Comparison of ENCODE assay signal across 9 mouse cellular contexts in genomic region chr8:84363428-84364134, GRCm38 (mm10). TPM values are rescaled to one million over a fixed set of nuclear protein-coding genes. Genes with fewer than 3 reads are reported as not detected.
DNase-seq lines count a peak whose midpoint lies in the region; TF ChIP-seq lines count a peak whose summit lies in the region.
"Had no signal": no experiment of that assay in that cellular context is flagged by ENCODE, and none has a peak within 500 bp of the region (broad histone marks: within the 10 kb centered on the region; RNA-seq: fewer than 3 reads in every experiment).

No protein-coding gene starts in this region.

- DNase-seq in CH12.LX (ENCODE audit: extremely low read depth), result peak; percentile 37
- DNase-seq in adrenal gland, adult 2 months, result peak; percentile 63
- peak; percentile 83 for DNase-seq in embryo, embryonic 10 days (ENCODE audit: low spot score)
- DNase-seq in gastrocnemius, postnatal 4 days (ENCODE audit: low spot score in 2 of 2), result peak; percentile 62 to 75
- peak; percentile 59 for DNase-seq in layer of hippocampus, adult 9-10 months (ENCODE audit: low spot score)
- DNase-seq in lung, postnatal 4 days, result peak; percentile 67 to 81
- peak; percentile 80 to 89 for DNase-seq in right cerebral cortex, postnatal 10 days (ENCODE audit: low spot score in 2 of 2)
- peak; percentile 63 to 74 for DNase-seq in urinary bladder, postnatal 36 days (ENCODE audit: low spot score in 2 of 2)

- H3K27me3 ChIP-seq in CH12.LX (replicated peaks), result peaks cover 83% of the 10 kb centered on the region

- peak; percentile 82 for TF ChIP-seq RAD21 in CH12.LX (IDR thresholded peaks at IDR 0.05; ENCODE audit: low read depth, low read length)

- no peaks in the 10 kb centered on the region for H3K79me2 ChIP-seq in CH12.LX (replicated peaks; ENCODE audit: control insufficient read depth, extremely low read depth, insufficient read depth, poor library complexity, severe bottlenecking)

- TF ChIP-seq POLR2A in CH12.LX (IDR thresholded peaks at IDR 0.05; ENCODE audit: low read depth, low read length), result no peak

- H3K9me3 ChIP-seq in CH12.LX (replicated peaks; ENCODE audit: low read length), result peaks cover 4% of the 10 kb centered on the region
- H3K9me3 ChIP-seq: limb, embryonic 12.5 days had no signal

- no peak overlapping the region for H3K4me2 ChIP-seq in CH12.LX (ENCODE audit: insufficient read depth, low read depth, poor library complexity, severe bottlenecking)
- H3K4me2 ChIP-seq: limb, embryonic 12.5 days had no signal

- H3K4me3 ChIP-seq in CH12.LX (replicated peaks in 1 of 3; ENCODE audit: low read depth in 2 of 3, low read length in 2 of 3, poor library complexity in 1 of 3), result no peak overlapping the region
- H3K4me3 ChIP-seq: limb, embryonic 12.5 days had no signal

- dilution Hi-C loops in CH12.LX (cut with MboI; ENCODE audit: extremely low pct_ligation_motif_present, extremely low pct_unique_long_range_greater_than_20kb, low sequenced_read_pairs), result no loop called here

- TF ChIP-seq EP300 in CH12.LX (IDR thresholded peaks at IDR 0.05; ENCODE audit: low read length), result no peak

- no peak overlapping the region for H3K9ac ChIP-seq in CH12.LX (ENCODE audit: insufficient read depth, low read depth)
- H3K9ac ChIP-seq: limb, embryonic 12.5 days had no signal

- H3K36me3 ChIP-seq in CH12.LX (replicated peaks in 1 of 2; ENCODE audit: control insufficient read depth in 1 of 2, insufficient read depth in 1 of 2, low read length in 1 of 2), result no peaks in the 10 kb centered on the region
- H3K36me3 ChIP-seq: limb, embryonic 12.5 days had no signal

- no peaks in the 10 kb centered on the region for H3K4me1 ChIP-seq in CH12.LX (ENCODE audit: control insufficient read depth in 1 of 2, insufficient read depth in 2 of 2)
- H3K4me1 ChIP-seq: limb, embryonic 12.5 days had no signal

- H3K27ac ChIP-seq in CH12.LX (ENCODE audit: insufficient read depth, low read depth), result no peak overlapping the region
- H3K27ac ChIP-seq: limb, embryonic 12.5 days had no signal

- in situ Hi-C loops in CH12.LX (cut with MboI; ENCODE audit: low pct_ligation_motif_present, low pct_unique_long_range_greater_than_20kb, low sequenced_read_pairs), result loop anchor here (5.0 to 25.0 kb wide), 3 partner anchors 71 to 151 kb away; no protein-coding TSS in a partner anchor

- TF ChIP-seq CTCF in CH12.LX (conservative IDR thresholded peaks at IDR 0.05 in 1 of 2, IDR thresholded peaks at IDR 0.05 in 1 of 2; ENCODE audit: low read depth in 2 of 2, low read length in 2 of 2), result peak; percentile 76 to 93

TF ChIP-seq in CH12.LX, 34 proteins besides CTCF, POLR2A, EP300 and RAD21:
- TF ChIP-seq SMC3 (IDR thresholded peaks at IDR 0.05; ENCODE audit: low read depth, low read length) (peak; percentile 81), ZKSCAN1 (IDR thresholded peaks at IDR 0.05; ENCODE audit: borderline replicate concordance, low read depth, low read length) (no peak), JUN (IDR thresholded peaks at IDR 0.05; ENCODE audit: insufficient read depth, low read depth, low read length) (no peak)

RNA-seq across cellular contexts. Expression of gene Cacna1a, which starts 24.7 kb away (rescaled TPM):
- 6.9 and 9.1 TPM in 2 replicates for total RNA-seq in CH12.LX (2012; rRNA removed)
- 2.6 and 2.7 TPM in 2 replicates for total RNA-seq in CH12.LX (2014; rRNA removed)
- 8.2 and 9.4 TPM in 2 replicates for polyA plus RNA-seq in CH12.LX (2012; ENCODE audit: insufficient read length, low read depth)
- total RNA-seq in adrenal gland, adult 2 months (2021), result 1 to 10 TPM; 5.6 to 7.8 TPM
- polyA plus RNA-seq in adrenal gland, adult 2 months (2012; rRNA removed), result 28.8 and 41.6 TPM in 2 replicates
- total RNA-seq in gastrocnemius, postnatal 4 days (2021), result 1 to 10 TPM; 8.0 to 9.5 TPM
